Comparison of ENCODE assay signal across 8 mouse cellular contexts in the genomic region with DNA sequence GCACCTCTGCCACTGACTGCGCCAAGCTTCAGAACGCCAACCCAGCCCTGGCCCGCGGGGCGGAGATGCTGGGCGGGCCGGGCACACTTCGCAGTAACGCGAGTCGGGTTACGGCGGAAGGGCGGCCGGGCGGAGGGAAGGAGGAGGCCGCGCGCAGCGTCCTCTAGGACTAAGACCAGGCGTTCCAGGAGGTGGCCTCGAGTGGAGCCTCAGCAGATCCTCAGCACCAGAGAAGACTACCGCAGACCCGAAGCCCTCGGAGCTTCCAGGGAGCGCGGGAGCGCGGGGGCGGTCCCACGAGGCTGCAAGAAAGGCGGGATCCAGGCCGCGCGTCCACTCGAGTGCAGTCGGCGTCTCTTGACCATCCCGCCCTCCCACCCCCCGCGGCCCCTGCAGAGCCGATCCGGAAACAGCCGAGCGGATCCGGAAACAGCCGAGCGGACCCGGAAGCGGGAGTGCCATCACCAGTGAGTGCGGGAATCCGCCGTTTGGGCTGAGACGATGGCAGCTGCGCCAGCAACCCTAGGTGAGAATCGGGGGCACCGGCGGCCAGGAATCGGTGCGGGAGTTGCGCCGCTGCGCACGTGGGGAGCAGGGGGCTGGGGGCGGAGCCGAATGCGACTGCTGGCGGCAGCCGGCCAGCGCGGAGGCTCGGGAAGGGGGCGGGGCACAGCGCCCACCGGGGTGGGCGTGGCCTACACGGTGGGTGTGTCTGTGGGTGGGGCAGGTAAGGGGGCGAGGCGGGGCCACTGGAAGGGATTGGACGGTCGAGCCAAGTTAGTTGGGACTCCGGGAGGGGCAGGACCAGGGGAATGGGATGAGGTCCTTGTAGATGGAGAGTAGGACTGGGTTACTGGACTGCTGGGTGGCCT. TPM values are rescaled to one million over a fixed set of nuclear protein-coding genes. Genes with fewer than 3 reads are reported as not detected.
A peak's percentile ranks its signal among the peaks of the same experiment; 100 is the strongest.
DNase-seq lines count a peak whose midpoint lies in the region; ATAC-seq lines count a peak whose summit lies in the region.

A gene (plus strand): TSS at position 129 of the 872 bp plus-strand sequence.

- intact Hi-C loops in gastrocnemius, postnatal 14 days (cut with DNase I; ENCODE audit: low total_unique reads): no loop called here
- intact Hi-C loops in left cerebral cortex, postnatal 10 days (cut with DNase I): no loop called here

- peak; percentile 76 for ATAC-seq in inflammation-experienced regulatory T-cells, adult 6 months
- peak; percentile 77 for ATAC-seq in megakaryocyte-erythroid progenitor cell, adult 5-6 weeks (replicated peaks; ENCODE audit: low FRiP score, low TSS enrichment, poor library complexity, severe bottlenecking)

- DNase-seq in adipocyte (ENCODE audit: low spot score): peak; percentile 84
- peak; percentile 90 for DNase-seq in embryo, embryonic 10 days (ENCODE audit: low spot score)
- peak; percentile 96 for DNase-seq in gastrocnemius, postnatal 14 days
- peak; percentile 88 to 96 for DNase-seq in left cerebral cortex, postnatal 10 days (ENCODE audit: extremely low spot score in 1 of 2, low spot score in 2 of 2)
- DNase-seq in right cerebral cortex, postnatal 25 days: peak; percentile 93
- peak; percentile 93 to 97 for DNase-seq in urinary bladder, postnatal 4 days (ENCODE audit: low spot score in 2 of 2)

RNA-seq across cellular contexts. Expression of the gene that starts here (rescaled TPM):
- 10 to 100 TPM; 12.1 to 12.7 TPM for total RNA-seq in gastrocnemius, postnatal 14 days (2021)
- 10 to 100 TPM; 37.8 to 39.6 (median 38.1) TPM for polyA plus RNA-seq in inflammation-experienced regulatory T-cells, adult 6 months (2017; shearing (Covaris generic))
- 1 to 10 TPM; 8.7 to 8.8 TPM for total RNA-seq in left cerebral cortex, postnatal 10 days (2021)
- total RNA-seq in megakaryocyte-erythroid progenitor cell, adult 5-6 weeks (2014; fragmentation: Nextera tagmentation): 10.2 and 13.9 TPM in 2 replicates
- total RNA-seq in megakaryocyte-erythroid progenitor cell, adult 5-6 weeks (2017): 11.5 and 14.0 TPM in 2 replicates

Comparison
In these comparisons a context has a peak if more than half of its experiments do, and no peak if none do; other contexts are left out.
1. Peak in every context shown above with its lines: DNase-seq and ATAC-seq.